Mouse (Mus musculus) hindbrain, embryonic 14.5 days (tissue): Measurements from ENCODE around the gene Chst11. TPM values are rescaled to one million over a fixed set of nuclear protein-coding genes. Genes with fewer than 3 reads are reported as not detected.

Experiments used
- ATAC-seq: fragments of 200-750 bp; cut with Nextera tagmentation; 2 replicates; pipeline ENCODE4 v1.8.0; 2017; ENCODE audit warnings: moderate number of reproducible peaks, mild to moderate bottlenecking, moderate TSS enrichment, moderate library complexity; ENCODE audit not compliant: low FRiP score
- DNase-seq: peaks from one replicate; pipeline ENCODE4 v3.0.0-alpha.2; 2015; ENCODE audit warnings: low spot score
- H3K27ac ChIP-seq: fragments of 300-500 bp; sonication (generic); 2 replicates; pipeline ENCODE4 v1.5.1; 2014; ENCODE audit warnings: mild to moderate bottlenecking, moderate library complexity
- H3K27me3 ChIP-seq: fragments of 300-500 bp; sonication (generic); 2 replicates; pipeline ENCODE4 v1.6.1; 2014; ENCODE audit warnings: mild to moderate bottlenecking, low read length, mixed read lengths; ENCODE audit not compliant: control insufficient read depth, insufficient read depth
- H3K36me3 ChIP-seq: fragments of 300-500 bp; sonication (generic); replicated peaks from 2 replicates; pipeline ENCODE4 v1.6.1; 2014; ENCODE audit not compliant: control insufficient read depth, insufficient read depth
- H3K4me1 ChIP-seq: fragments of 300-500 bp; sonication (generic); replicated peaks from 2 replicates; pipeline ENCODE4 v1.6.1; 2014; ENCODE audit warnings: antibody characterized with exemption, low read length, mixed read lengths; ENCODE audit not compliant: control insufficient read depth, insufficient read depth
- H3K4me2 ChIP-seq: fragments of 300-500 bp; sonication (generic); replicated peaks from 2 replicates; pipeline ENCODE4 v1.6.1; 2014; ENCODE audit warnings: mild to moderate bottlenecking, moderate library complexity
- H3K4me3 ChIP-seq: fragments of 300-500 bp; sonication (generic); replicated peaks from 2 replicates; pipeline ENCODE4 v1.5.1; 2014; ENCODE audit warnings: mild to moderate bottlenecking, low read length
- H3K9ac ChIP-seq: fragments of 300-500 bp; sonication (generic); 2 replicates; pipeline ENCODE4 v1.6.1; 2014
- H3K9me3 ChIP-seq: fragments of 300-500 bp; sonication (generic); 2 replicates; pipeline ENCODE4 v1.6.1; 2016; ENCODE audit warnings: low read length; ENCODE audit not compliant: control insufficient read depth
- WGBS: fragments of 180-500 bp; shearing (Covaris S2); extraction: QIAGEN DNeasy Blood & Tissue Kit; methylation state at CpG from one replicate; pipeline ENCODE4 v1.1.7; 2014; 5-methylcytosine and 5-hydroxymethylcytosine counted together
- polyA plus RNA-seq: library from polyadenylated mRNA; unstranded; fragments of >200 nt; fragmentation: Nextera tagmentation; extraction: Ambion mirVana; gene quantifications from 2 replicates; pipeline ENCODE4 v1.2.1, GENCODE M21; 2014

Gene Chst11
- polyA plus RNA-seq, 1 experiment from 2014 or later = 5.4 TPM

- no peak; the same call in 1 of the 2 replicates for ATAC-seq
- DNase-seq = no peak
- WGBS = 3% methylated on average over 21 of the region's 21 CpGs
- Histone ChIP-seq H3K4me1 (peaks cover 54% of the 10 kb centered on the region), H3K4me3 (peak overlapping the region; percentile 63), H3K36me3 (no peaks in the 10 kb centered on the region), H3K9ac (peak overlapping the region; percentile 79), H3K27me3 (peaks cover 8% of the 10 kb centered on the region; the same call in 1 of the 2 replicates), H3K27ac (peak overlapping the region; percentile 88), H3K4me2 (peak overlapping the region; percentile 92), H3K9me3 (no peaks in the 10 kb centered on the region)
Measured at GRCm38 (mm10) chr10:82986251-82986992, 1.1 kb downstream of the Chst11 start.

- peak; percentile 32 for DNase-seq
- ATAC-seq = no peak
- WGBS = 15% methylated on average over 8 of the region's 8 CpGs
- no peaks in the 10 kb centered on the region for H3K9me3 ChIP-seq
- peaks cover 8% of the 10 kb centered on the region; the same call in 1 of the 2 replicates for H3K27me3 ChIP-seq
- H3K9ac ChIP-seq = peak overlapping the region; percentile 79
- peak overlapping the region; percentile 92 for H3K4me2 ChIP-seq
- peak overlapping the region; percentile 63 for H3K4me3 ChIP-seq
- peaks cover 54% of the 10 kb centered on the region for H3K4me1 ChIP-seq
- H3K27ac ChIP-seq = no peak overlapping the region
- no peaks in the 10 kb centered on the region for H3K36me3 ChIP-seq
Measured at GRCm38 (mm10) chr10:82986993-82987349, 1.7 kb downstream of the Chst11 start.

DNA sequence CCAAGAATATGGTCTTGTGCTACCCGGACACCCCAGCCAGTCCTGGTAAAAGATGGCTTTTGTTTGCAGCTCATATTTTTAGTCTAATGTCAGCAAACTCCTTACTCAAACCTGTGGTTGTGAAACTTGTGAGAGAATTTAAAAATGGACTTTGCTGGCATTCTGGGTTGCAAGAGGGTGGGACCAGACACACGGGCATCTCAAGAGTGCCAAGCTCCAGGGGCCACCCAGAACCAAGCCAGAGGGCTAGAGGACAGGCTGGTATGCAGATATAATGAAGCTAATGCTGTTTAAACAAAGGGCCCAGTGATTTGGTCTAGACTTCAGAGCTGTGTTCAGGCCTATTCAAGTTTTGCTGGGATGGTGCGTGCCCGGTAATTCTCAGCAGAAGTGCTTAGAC is 2.1 kb downstream of the Chst11 start:
- ATAC-seq (no peak), DNase-seq (no peak)
- Histone ChIP-seq H3K9me3 (no peaks in the 10 kb centered on the region), H3K4me2 (peak overlapping the region; percentile 92), H3K4me1 (peaks cover 54% of the 10 kb centered on the region), H3K9ac (peak overlapping the region; percentile 79), H3K27ac (no peak overlapping the region), H3K27me3 (peaks cover 8% of the 10 kb centered on the region; the same call in 1 of the 2 replicates), H3K4me3 (peak overlapping the region; percentile 63), H3K36me3 (no peaks in the 10 kb centered on the region)
- 40% methylated on average over 4 of the region's 4 CpGs for WGBS

- H3K4me1 ChIP-seq = peaks cover 49% of the 10 kb centered on the region
- ATAC-seq = no peak
- WGBS = 78% methylated on average over 13 of the region's 13 CpGs
Measured at GRCm38 (mm10) chr10:82989418-82990025, 4.2 kb downstream of the Chst11 start.

DNA sequence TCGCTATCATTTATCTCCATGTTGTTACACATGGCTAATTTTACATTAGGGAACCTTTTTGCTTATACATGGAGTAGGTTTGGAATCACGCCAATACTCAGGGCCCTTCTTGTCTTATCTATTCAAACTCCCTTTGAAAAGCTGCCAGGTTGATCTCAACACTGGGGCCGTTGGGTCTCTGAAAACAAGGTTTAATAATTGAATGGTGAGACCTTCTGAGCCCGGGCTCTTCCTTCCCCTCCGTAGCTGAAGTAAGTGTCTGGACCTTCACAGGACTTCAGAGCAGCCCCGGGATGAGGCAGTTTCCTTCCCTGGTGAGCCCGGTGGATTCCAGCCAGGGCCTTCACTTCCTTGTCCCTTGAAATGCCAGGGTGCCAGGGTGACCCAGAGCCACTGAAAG is 5.6 kb downstream of the Chst11 start:
- no peak overlapping the region for H3K27ac ChIP-seq
- no peaks in the 10 kb centered on the region for H3K36me3 ChIP-seq
- peaks cover 47% of the 10 kb centered on the region for H3K4me1 ChIP-seq
- H3K4me3 ChIP-seq = no peak overlapping the region
- ATAC-seq = no peak
- no peaks in the 10 kb centered on the region for H3K9me3 ChIP-seq
- no peaks in the 10 kb centered on the region for H3K27me3 ChIP-seq
- 59% methylated on average over 7 of the region's 7 CpGs for WGBS
- no peak for DNase-seq
- no peak overlapping the region for H3K4me2 ChIP-seq
- no peak overlapping the region for H3K9ac ChIP-seq

More at GRCm38 (mm10) chr10:82989418-82990025, 4.2 kb downstream of the Chst11 start:
- no peak overlapping the region for H3K4me2 ChIP-seq
- no peak overlapping the region for H3K9ac ChIP-seq
- DNase-seq = no peak
- H3K27me3 ChIP-seq = no peaks in the 10 kb centered on the region
- no peak overlapping the region for H3K4me3 ChIP-seq
- no peaks in the 10 kb centered on the region for H3K9me3 ChIP-seq
- no peaks in the 10 kb centered on the region for H3K36me3 ChIP-seq
- H3K27ac ChIP-seq = no peak overlapping the region

DNA sequence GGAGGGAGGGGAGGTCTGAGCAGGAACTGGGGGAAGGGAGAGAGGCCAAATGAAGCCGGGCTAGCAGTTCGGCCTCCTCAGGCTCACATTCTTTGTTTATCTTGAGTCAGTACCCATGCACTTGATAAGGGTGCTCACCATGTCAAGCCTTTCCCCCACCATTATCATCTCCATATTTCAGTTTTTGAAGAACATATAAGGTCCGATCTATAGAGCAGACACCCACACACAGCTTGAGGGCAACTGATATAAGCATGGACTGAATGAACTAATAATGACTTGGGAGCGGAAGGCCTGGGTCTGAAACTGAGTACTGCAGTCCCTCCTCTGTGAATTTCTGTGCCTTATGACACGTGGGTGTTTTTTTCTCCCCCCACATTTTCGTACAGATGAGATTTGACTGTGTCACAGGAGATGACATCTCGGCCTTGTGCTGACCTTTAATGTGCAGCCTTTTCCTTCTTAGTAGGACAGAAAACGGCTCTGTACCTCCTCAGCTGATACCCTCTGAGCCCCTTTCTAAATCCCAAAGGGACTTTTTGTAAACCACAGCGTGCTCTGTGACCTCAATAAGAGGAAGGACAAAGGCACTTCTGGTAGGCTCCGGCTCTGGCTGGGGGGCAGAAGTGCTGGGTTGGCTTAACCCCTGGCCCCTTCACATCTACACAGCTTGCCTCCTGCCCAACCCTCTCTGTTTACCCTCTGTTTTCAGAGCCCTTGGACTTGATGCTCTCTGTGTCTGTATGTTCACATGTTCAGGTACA is 6.6 kb downstream of the Chst11 start:
- H3K9me3 ChIP-seq = no peaks in the 10 kb centered on the region
- H3K27ac ChIP-seq = no peak overlapping the region
- ATAC-seq (no peak), DNase-seq (no peak)
- no peak overlapping the region for H3K4me3 ChIP-seq
- no peak overlapping the region for H3K4me2 ChIP-seq
- H3K36me3 ChIP-seq = no peaks in the 10 kb centered on the region
- H3K27me3 ChIP-seq = no peaks in the 10 kb centered on the region
- no peak overlapping the region for H3K9ac ChIP-seq
- H3K4me1 ChIP-seq = peaks cover 40% of the 10 kb centered on the region
- WGBS = 39% methylated on average over 10 of the region's 10 CpGs

- 96% methylated on average over 7 of the region's 7 CpGs for WGBS
- Histone ChIP-seq H3K27me3 (no peaks in the 10 kb centered on the region), H3K4me2 (no peak overlapping the region), H3K4me1 (peaks cover 19% of the 10 kb centered on the region; the same call in 1 of the 2 replicates), H3K36me3 (no peaks in the 10 kb centered on the region), H3K27ac (no peak overlapping the region), H3K9me3 (no peaks in the 10 kb centered on the region), H3K4me3 (no peak overlapping the region), H3K9ac (no peak overlapping the region)
- DNase-seq (no peak), ATAC-seq (no peak)
Measured at GRCm38 (mm10) chr10:82994284-82994683, 9.0 kb downstream of the Chst11 start.

DNA sequence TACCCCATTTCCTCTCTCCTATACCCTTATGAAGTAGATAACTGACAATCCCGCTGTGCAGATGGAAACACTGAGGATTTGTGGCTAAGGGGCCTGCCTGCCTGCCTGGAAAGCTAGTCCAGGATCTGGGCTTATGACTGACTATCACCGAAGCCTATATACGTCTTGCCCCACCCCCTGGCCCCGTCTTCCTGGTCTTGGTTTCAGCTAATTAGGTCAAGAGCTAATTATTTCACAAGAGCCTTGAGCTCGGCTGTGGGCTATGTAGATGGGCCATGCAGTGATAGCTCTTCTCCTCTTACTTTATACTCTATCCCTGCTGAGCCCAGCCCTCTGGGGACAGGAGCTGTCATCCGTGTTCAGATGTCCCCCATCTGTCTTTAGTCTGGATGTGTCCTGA is 12.2 kb downstream of the Chst11 start:
- 82% methylated on average over 6 of the region's 6 CpGs for WGBS

DNA sequence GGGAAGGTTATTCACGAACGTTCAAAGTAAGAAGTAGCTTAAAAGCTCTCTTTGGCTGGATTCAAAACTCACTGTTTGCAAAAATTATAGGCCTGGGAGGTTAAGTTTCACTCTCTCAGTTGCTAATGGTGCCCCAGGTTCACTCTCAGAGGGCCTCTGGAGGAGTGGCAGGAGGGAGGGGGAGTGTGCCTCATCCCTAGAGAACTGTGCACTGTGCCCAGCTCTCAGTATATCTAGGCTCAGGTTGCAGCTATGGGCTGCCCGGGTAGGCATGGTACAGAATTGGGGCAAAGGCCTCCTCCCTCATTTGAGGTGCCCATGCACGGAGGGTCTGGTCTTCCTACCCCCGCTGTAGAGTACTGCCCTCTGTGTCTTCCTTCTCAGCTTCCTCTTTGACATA is 14.9 kb downstream of the Chst11 start:
- H3K27me3 ChIP-seq = no peaks in the 10 kb centered on the region
- no peaks in the 10 kb centered on the region for H3K36me3 ChIP-seq
- no peak overlapping the region for H3K27ac ChIP-seq
- no peak overlapping the region for H3K9ac ChIP-seq
- no peaks in the 10 kb centered on the region for H3K4me1 ChIP-seq
- H3K4me2 ChIP-seq = no peak overlapping the region
- DNase-seq (no peak), ATAC-seq (no peak)
- no peaks in the 10 kb centered on the region for H3K9me3 ChIP-seq
- WGBS = 91% methylated on average over 5 of the region's 5 CpGs
- H3K4me3 ChIP-seq = no peak overlapping the region

More for the DNA sequence above, 12.2 kb downstream of the Chst11 start:
- Histone ChIP-seq H3K4me2 (no peak overlapping the region), H3K4me1 (no peaks in the 10 kb centered on the region), H3K27me3 (no peaks in the 10 kb centered on the region), H3K4me3 (no peak overlapping the region), H3K27ac (no peak overlapping the region), H3K36me3 (no peaks in the 10 kb centered on the region), H3K9me3 (no peaks in the 10 kb centered on the region), H3K9ac (no peak overlapping the region)
- no peak for ATAC-seq
- DNase-seq = no peak
